Mouse (Mus musculus) bone marrow macrophage, adult 2 months (primary cell): ENCODE results near the gene Tdpoz5.
"Not testable (repeated sequence)": the region's sequence is repeated elsewhere in the genome, so short reads cannot be mapped to it uniquely, and the experiment has no call there.

Experiments used
- CTCF ChIP-seq: IDR thresholded peaks from 2 replicates; pipeline ENCODE4 v1.5.1; 2012; ENCODE audit warnings: low read depth, mild to moderate bottlenecking, low read length, moderate library complexity
- POLR2A ChIP-seq: IDR thresholded peaks from 2 replicates; pipeline ENCODE4 v1.6.1; 2012; ENCODE audit warnings: mild to moderate bottlenecking, low read depth, low read length, borderline replicate concordance

- TF ChIP-seq CTCF, POLR2A: not testable (repeated sequence)
Observed at GRCm38 (mm10) chr3:93943443-93943842, 17.7 kb downstream of the Tdpoz5 start, which contains the start of gene Gm9117.
